Mouse (Mus musculus): ENCODE measurements around the gene Jazf1.

Gene Jazf1

GRCm38 (mm10) chr6:52955304-52955703 is 113.1 kb downstream of the Jazf1 start:
- DNase-seq (ENCODE audit: low spot score), result no peak

- DNase-seq (ENCODE audit: low spot score), result no peak
Measured at GRCm38 (mm10) chr6:52954861-52955260, 113.6 kb downstream of the Jazf1 start.

GRCm38 (mm10) chr6:52954441-52954840 is 114.0 kb downstream of the Jazf1 start:
- no peak for DNase-seq (ENCODE audit: low spot score)

- no peak for DNase-seq (ENCODE audit: low spot score)
Measured at GRCm38 (mm10) chr6:52952526-52952900, 115.9 kb downstream of the Jazf1 start.

GRCm38 (mm10) chr6:52951871-52952525 is 116.4 kb downstream of the Jazf1 start:
- DNase-seq (ENCODE audit: low spot score), result no peak

GRCm38 (mm10) chr6:52950371-52950770 is 118.1 kb downstream of the Jazf1 start:
- DNase-seq (ENCODE audit: low spot score), result no peak

GRCm38 (mm10) chr6:52942534-52942933 is 125.9 kb downstream of the Jazf1 start:
- no peak for DNase-seq (ENCODE audit: low spot score)

GRCm38 (mm10) chr6:52942101-52942500 is 126.3 kb downstream of the Jazf1 start:
- DNase-seq (ENCODE audit: low spot score), result no peak

GRCm38 (mm10) chr6:52937916-52938315 is 130.5 kb downstream of the Jazf1 start:
- no peak for DNase-seq (ENCODE audit: low spot score)

- DNase-seq (ENCODE audit: low spot score), result peak; percentile 44
Measured at GRCm38 (mm10) chr6:52936995-52937394, 131.4 kb downstream of the Jazf1 start.

GRCm38 (mm10) chr6:52934021-52934420 is 134.4 kb downstream of the Jazf1 start:
- no peak for DNase-seq (ENCODE audit: low spot score)

- DNase-seq (ENCODE audit: low spot score), result peak; percentile 27
Measured at GRCm38 (mm10) chr6:52932603-52933178, 135.7 kb downstream of the Jazf1 start.

- no peak for DNase-seq (ENCODE audit: low spot score)
Measured at GRCm38 (mm10) chr6:52929358-52929757, 139.1 kb downstream of the Jazf1 start.

- DNase-seq (ENCODE audit: low spot score), result no peak
Measured at GRCm38 (mm10) chr6:52926947-52927346, 141.5 kb downstream of the Jazf1 start.

- no peak for DNase-seq (ENCODE audit: low spot score)
Measured at GRCm38 (mm10) chr6:52925458-52926042, 142.9 kb downstream of the Jazf1 start.

GRCm38 (mm10) chr6:52921248-52921647 is 147.2 kb downstream of the Jazf1 start:
- no peak for DNase-seq (ENCODE audit: low spot score)

GRCm38 (mm10) chr6:52920719-52921118 is 147.7 kb downstream of the Jazf1 start:
- DNase-seq (ENCODE audit: low spot score), result no peak

GRCm38 (mm10) chr6:52919442-52919841 is 149.0 kb downstream of the Jazf1 start:
- DNase-seq (ENCODE audit: low spot score), result no peak

GRCm38 (mm10) chr6:52918980-52919379 is 149.5 kb downstream of the Jazf1 start:
- DNase-seq (ENCODE audit: low spot score), result peak; percentile 84

- no peak for DNase-seq (ENCODE audit: low spot score)
Measured at GRCm38 (mm10) chr6:52917471-52917870, 151.0 kb downstream of the Jazf1 start.

GRCm38 (mm10) chr6:52916836-52917376 is 151.5 kb downstream of the Jazf1 start:
- DNase-seq (ENCODE audit: low spot score), result no peak

- no peak for DNase-seq (ENCODE audit: low spot score)
Measured at GRCm38 (mm10) chr6:52914921-52915320, 153.5 kb downstream of the Jazf1 start.

Data from layer of hippocampus, adult 11-12 months (tissue).